Mouse (Mus musculus) bone marrow, adult 2 months (tissue): ENCODE results near the gene Lmo7.

Experiments
- CTCF ChIP-seq: fragments of 200-500 bp; IDR thresholded peaks from 2 replicates; pipeline ENCODE4 v1.5.1; 2011; ENCODE audit warnings: low read length, control low read depth; ENCODE audit not compliant: control insufficient read depth, insufficient read depth
- POLR2A ChIP-seq: fragments of 200-500 bp; IDR thresholded peaks from 2 replicates; pipeline ENCODE4 v1.6.1; 2011; ENCODE audit warnings: low read depth, mild to moderate bottlenecking, control low read depth, low read length, borderline replicate concordance; ENCODE audit not compliant: control insufficient read depth

- no peak for TF ChIP-seq CTCF
- no peak for TF ChIP-seq POLR2A
These were observed 221.3 kb downstream of the Lmo7 start for GRCm38 (mm10) chr14:101951107-101951506.
